Mouse (Mus musculus): ENCODE data around the gene Clec3b. TPM values are rescaled to one million over a fixed set of nuclear protein-coding genes. Genes with fewer than 3 reads are reported as not detected.
A peak's percentile ranks its signal among the peaks of the same experiment; 100 is the strongest.

The Clec3b gene
- polyA plus RNA-seq, 1 experiment from 2014 or later, result 13.9 TPM

GRCm38 (mm10) chr9:123206948-123207347, 56.2 kb downstream of the Clec3b start:
- whole genome bisulfite sequencing, result 50% methylated on average over 2 of the region's 2 CpGs
- TF ChIP-seq CTCF (IDR thresholded peaks at IDR 0.05; ENCODE audit: low read depth) (no peak), EP300 (optimal IDR thresholded peaks at IDR 0.05) (no peak)
- no peaks in the 10 kb centered on the region for H3K36me3 ChIP-seq (ENCODE audit: control insufficient read depth, insufficient read depth, low read length)
- DNase-seq (ENCODE audit: low spot score) (peak; percentile 84), ATAC-seq (ENCODE audit: low FRiP score, low TSS enrichment) (peak; percentile 93)
- no peaks in the 10 kb centered on the region for H3K9me3 ChIP-seq (ENCODE audit: control insufficient read depth, low read length)
- no peaks in the 10 kb centered on the region; the same call in 1 of the 2 replicates for H3K4me1 ChIP-seq (replicated peaks; ENCODE audit: control insufficient read depth, insufficient read depth)
- no peak overlapping the region for H3K4me3 ChIP-seq (ENCODE audit: low read depth, low read length)
- no peaks in the 10 kb centered on the region for H3K27me3 ChIP-seq (ENCODE audit: control insufficient read depth, insufficient read depth, low read length)
- no peak overlapping the region for H3K4me2 ChIP-seq (replicated peaks; ENCODE audit: low read depth)
- H3K27ac ChIP-seq (replicated peaks), result peak overlapping the region; percentile 70
- H3K9ac ChIP-seq (ENCODE audit: low read length), result no peak overlapping the region

Other genes with a start within 250 kb of the Clec3b start
- 5.2 and 5.4 TPM in 2 replicates for gene Zfp105, start 227.9 kb upstream of the Clec3b start, polyA plus RNA-seq (2015; fragmentation: Nextera tagmentation; extraction: Ambion mirVana)
- 31.0 and 32.2 TPM in 2 replicates for gene 1110059G10Rik, start 199.9 kb upstream of the Clec3b start, polyA plus RNA-seq (2015; fragmentation: Nextera tagmentation; extraction: Ambion mirVana)
- gene Kif15, start 199.9 kb upstream of the Clec3b start, polyA plus RNA-seq (2015; fragmentation: Nextera tagmentation; extraction: Ambion mirVana), result 7.3 and 9.3 TPM in 2 replicates
- gene Tmem42, start 129.6 kb upstream of the Clec3b start, polyA plus RNA-seq (2015; fragmentation: Nextera tagmentation; extraction: Ambion mirVana), result 28.3 and 30.1 TPM in 2 replicates
- 0.44 and 0.52 TPM in 2 replicates for gene Tgm4, start 116.2 kb upstream of the Clec3b start, polyA plus RNA-seq (2015; fragmentation: Nextera tagmentation; extraction: Ambion mirVana)
- 64.7 and 65.7 TPM in 2 replicates for gene Zdhhc3, start 37.7 kb upstream of the Clec3b start, polyA plus RNA-seq (2015; fragmentation: Nextera tagmentation; extraction: Ambion mirVana)
- gene Exosc7, start 37.7 kb upstream of the Clec3b start, polyA plus RNA-seq (2015; fragmentation: Nextera tagmentation; extraction: Ambion mirVana), result 73.1 and 73.5 TPM in 2 replicates
- gene Cdcp1, start 65.1 kb downstream of the Clec3b start, polyA plus RNA-seq (2015; fragmentation: Nextera tagmentation; extraction: Ambion mirVana), result 7.4 and 7.9 TPM in 2 replicates
- gene Tmem158, start 109.8 kb downstream of the Clec3b start, polyA plus RNA-seq (2015; fragmentation: Nextera tagmentation; extraction: Ambion mirVana), result 15.1 and 16.8 TPM in 2 replicates
- 1,098 and 1,252 TPM in 2 replicates for gene Lars2, start 216.0 kb downstream of the Clec3b start, polyA plus RNA-seq (2015; fragmentation: Nextera tagmentation; extraction: Ambion mirVana)

Data from stomach, postnatal 0 days (tissue).